Mouse (Mus musculus) embryonic facial prominence, embryonic 14.5 days (tissue): ENCODE data around the gene Cacng2. TPM values are rescaled to one million over a fixed set of nuclear protein-coding genes. Genes with fewer than 3 reads are reported as not detected.

Experiments used
- ATAC-seq: fragments of 200-750 bp; cut with Nextera tagmentation; 2 replicates; pipeline ENCODE4 v1.8.0; 2017; ENCODE audit warnings: low read depth, moderate number of reproducible peaks, moderate TSS enrichment
- DNase-seq: peaks from one replicate; pipeline ENCODE4 v3.0.0-alpha.2; 2015; ENCODE audit warnings: low spot score
- H3K27ac ChIP-seq: fragments of 300-500 bp; sonication (generic); replicated peaks from 2 replicates; pipeline ENCODE4 v1.5.1; 2014; ENCODE audit warnings: low read depth, mild to moderate bottlenecking, low read length, moderate library complexity
- H3K27me3 ChIP-seq: fragments of 300-500 bp; sonication (generic); replicated peaks from 2 replicates; pipeline ENCODE4 v1.6.1; 2014; ENCODE audit warnings: low read length; ENCODE audit not compliant: control insufficient read depth, insufficient read depth
- H3K36me3 ChIP-seq: fragments of 300-500 bp; sonication (generic); 2 replicates; pipeline ENCODE4 v1.6.1; 2014; ENCODE audit warnings: low read length, mixed read lengths; ENCODE audit not compliant: control insufficient read depth, insufficient read depth
- H3K4me1 ChIP-seq: fragments of 300-500 bp; sonication (generic); 2 replicates; pipeline ENCODE4 v1.6.1; 2014; ENCODE audit warnings: antibody characterized with exemption, low read length; ENCODE audit not compliant: control insufficient read depth, insufficient read depth
- H3K4me2 ChIP-seq: fragments of 300-500 bp; sonication (generic); 2 replicates; pipeline ENCODE4 v1.6.1; 2014; ENCODE audit warnings: low read depth, mild to moderate bottlenecking, low read length, moderate library complexity, mixed read lengths
- H3K4me3 ChIP-seq: fragments of 300-500 bp; sonication (generic); 2 replicates; pipeline ENCODE4 v1.5.1; 2014; ENCODE audit warnings: low read depth, mild to moderate bottlenecking, low read length
- H3K9ac ChIP-seq: fragments of 300-500 bp; sonication (generic); 2 replicates; pipeline ENCODE4 v1.6.1; 2014; ENCODE audit warnings: low read depth, mild to moderate bottlenecking, low read length, moderate library complexity, mixed read lengths
- H3K9me3 ChIP-seq: fragments of 300-500 bp; sonication (generic); 2 replicates; pipeline ENCODE4 v1.6.1; 2016; ENCODE audit warnings: low read length; ENCODE audit not compliant: control insufficient read depth
- WGBS: fragments of 180-500 bp; shearing (Covaris S2); extraction: QIAGEN DNeasy Blood & Tissue Kit; methylation state at CpG from one replicate; pipeline ENCODE4 v1.1.7; 2014; 5-methylcytosine and 5-hydroxymethylcytosine counted together
- polyA plus RNA-seq: library from polyadenylated mRNA; unstranded; fragments of >200 nt; fragmentation: Nextera tagmentation; extraction: Ambion mirVana; gene quantifications from 2 replicates; pipeline ENCODE4 v1.2.1, GENCODE M21; 2014

The Cacng2 gene
- polyA plus RNA-seq = 0.13 and 0.14 TPM in 2 replicates

GRCm38 (mm10) chr15:78119704-78120103, at the start of gene Cacng2:
TSS of gene Cacng2 (minus strand) at chr15:78120028.
- 2% methylated on average over 14 of the region's 42 CpGs for WGBS
- peaks cover 21% of the 10 kb centered on the region for H3K27me3 ChIP-seq
- peak within 1 kb of the TSS; percentile 54 for H3K4me2 ChIP-seq
- 0 out of 2 replicates have a peak, but pooled peaks cover 3% of the 10 kb centered on the region for H3K4me1 ChIP-seq
- ATAC-seq = peak; percentile 98
- peak within 1 kb of the TSS; percentile 32 for H3K4me3 ChIP-seq
- DNase-seq = peak; percentile 97
- H3K9me3 ChIP-seq = no peaks in the 10 kb centered on the region
- H3K27ac ChIP-seq = no peak within 1 kb of the TSS
- H3K36me3 ChIP-seq = no peaks in the 10 kb centered on the region
- no peak within 1 kb of the TSS for H3K9ac ChIP-seq

- Histone ChIP-seq H3K27ac (no peak overlapping the region), H3K4me2 (no peak overlapping the region), H3K9ac (no peak overlapping the region), H3K4me3 (no peak overlapping the region), H3K36me3 (peaks cover 13% of the 10 kb centered on the region; the same call in 1 of the 2 replicates), H3K4me1 (peaks cover 10% of the 10 kb centered on the region), H3K27me3 (no peaks in the 10 kb centered on the region), H3K9me3 (no peaks in the 10 kb centered on the region)
- no peak for ATAC-seq
- no peak for DNase-seq
- 78% methylated on average over 9 of the region's 11 CpGs for WGBS
Observed at GRCm38 (mm10) chr15:78169566-78169965, 49.7 kb upstream of the Cacng2 start.

- Histone ChIP-seq H3K27ac (no peak overlapping the region), H3K4me2 (no peak overlapping the region), H3K27me3 (no peaks in the 10 kb centered on the region), H3K4me3 (no peak overlapping the region), H3K4me1 (no peaks in the 10 kb centered on the region), H3K9ac (no peak overlapping the region), H3K36me3 (peaks cover 21% of the 10 kb centered on the region; the same call in 1 of the 2 replicates), H3K9me3 (no peaks in the 10 kb centered on the region)
- DNase-seq (no peak), ATAC-seq (no peak)
- 84% methylated on average over 4 of the region's 4 CpGs for WGBS
Observed at GRCm38 (mm10) chr15:78165292-78165691, 45.5 kb upstream of the Cacng2 start.

- Histone ChIP-seq H3K4me2 (no peak overlapping the region), H3K27ac (no peak overlapping the region), H3K36me3 (peaks cover 21% of the 10 kb centered on the region; the same call in 1 of the 2 replicates), H3K4me1 (no peaks in the 10 kb centered on the region), H3K9ac (no peak overlapping the region; the same call in 1 of the 2 replicates), H3K4me3 (no peak overlapping the region), H3K27me3 (no peaks in the 10 kb centered on the region), H3K9me3 (no peaks in the 10 kb centered on the region)
- WGBS = 75% methylated on average over 11 of the region's 11 CpGs
- no peak for ATAC-seq
- DNase-seq = no peak
Observed at GRCm38 (mm10) chr15:78164466-78164865, 44.6 kb upstream of the Cacng2 start.

GRCm38 (mm10) chr15:78161946-78162345, 42.1 kb upstream of the Cacng2 start:
- DNase-seq (peak; percentile 27), ATAC-seq (no peak)
- Histone ChIP-seq H3K36me3 (peaks cover 14% of the 10 kb centered on the region; the same call in 1 of the 2 replicates), H3K4me3 (no peak overlapping the region), H3K4me2 (no peak overlapping the region), H3K9ac (no peak overlapping the region), H3K9me3 (no peaks in the 10 kb centered on the region), H3K27ac (no peak overlapping the region), H3K4me1 (no peaks in the 10 kb centered on the region), H3K27me3 (no peaks in the 10 kb centered on the region)
- 66% methylated on average over 9 of the region's 9 CpGs for whole genome bisulfite sequencing

GRCm38 (mm10) chr15:78158335-78158734, 38.5 kb upstream of the Cacng2 start:
- WGBS = 85% methylated on average over 3 of the region's 5 CpGs
- Histone ChIP-seq H3K4me2 (no peak overlapping the region), H3K4me3 (no peak overlapping the region), H3K4me1 (no peaks in the 10 kb centered on the region), H3K9me3 (no peaks in the 10 kb centered on the region), H3K9ac (no peak overlapping the region), H3K27me3 (no peaks in the 10 kb centered on the region), H3K27ac (no peak overlapping the region), H3K36me3 (peaks cover 2% of the 10 kb centered on the region; the same call in 1 of the 2 replicates)
- DNase-seq = no peak
- ATAC-seq = no peak

- Histone ChIP-seq H3K9ac (no peak overlapping the region), H3K4me3 (no peak overlapping the region), H3K4me1 (no peaks in the 10 kb centered on the region), H3K9me3 (no peaks in the 10 kb centered on the region), H3K27ac (no peak overlapping the region), H3K27me3 (no peaks in the 10 kb centered on the region), H3K36me3 (no peaks in the 10 kb centered on the region; the same call in 1 of the 2 replicates), H3K4me2 (no peak overlapping the region)
- DNase-seq (no peak), ATAC-seq (no peak)
- WGBS = 68% methylated on average over 4 of the region's 4 CpGs
Observed at GRCm38 (mm10) chr15:78157824-78158223, 38.0 kb upstream of the Cacng2 start.

GRCm38 (mm10) chr15:78157330-78157729, 37.5 kb upstream of the Cacng2 start:
- Histone ChIP-seq H3K4me2 (no peak overlapping the region), H3K9me3 (no peaks in the 10 kb centered on the region), H3K4me3 (no peak overlapping the region), H3K27me3 (no peaks in the 10 kb centered on the region), H3K36me3 (no peaks in the 10 kb centered on the region; the same call in 1 of the 2 replicates), H3K4me1 (no peaks in the 10 kb centered on the region), H3K27ac (no peak overlapping the region), H3K9ac (no peak overlapping the region)
- ATAC-seq (no peak), DNase-seq (no peak)
- WGBS = 79% methylated on average over 8 of the region's 8 CpGs

GRCm38 (mm10) chr15:78155421-78155820, 35.6 kb upstream of the Cacng2 start:
- WGBS = 89% methylated on average over 6 of the region's 6 CpGs
- no peak overlapping the region for H3K4me2 ChIP-seq
- H3K27ac ChIP-seq = no peak overlapping the region
- H3K9ac ChIP-seq = no peak overlapping the region
- H3K9me3 ChIP-seq = no peaks in the 10 kb centered on the region
- no peaks in the 10 kb centered on the region for H3K27me3 ChIP-seq
- no peaks in the 10 kb centered on the region for H3K36me3 ChIP-seq
- H3K4me3 ChIP-seq = no peak overlapping the region
- ATAC-seq = no peak
- H3K4me1 ChIP-seq = no peaks in the 10 kb centered on the region
- DNase-seq = no peak
